Mouse (Mus musculus): ENCODE measurements at regions not wholly inside any gene's neighbourhood (a gene's known extent, or its start where the extent isn't known, plus 50 kb on each side); places are given as distances from the start of the nearest gene placed in this dataset.

GRCm38 (mm10) chr10:72578501-72578900 lies 76.1 kb upstream of the Zwint start:
- TF ChIP-seq CTCF (IDR thresholded peaks at IDR 0.05; ENCODE audit: borderline replicate concordance, control insufficient read depth, extremely low read depth, insufficient read depth, low read length, poor library complexity) (no peak), POLR2A (IDR thresholded peaks at IDR 0.05; ENCODE audit: control insufficient read depth, extremely low read depth, insufficient read depth, low read length, poor library complexity) (no peak)

Data from thymus, adult 2 months (tissue).